Mouse (Mus musculus) brown adipose tissue, adult 24 weeks (tissue): ENCODE measurements at regions not wholly inside any gene's neighbourhood (a gene's known extent, or its start where the extent isn't known, plus 50 kb on each side); places are given as distances from the start of the nearest gene placed in this dataset.

ENCODE experiments used
- H3K27ac ChIP-seq: fragments of 200-500 bp; replicated peaks from 2 replicates; pipeline ENCODE4 v1.5.1; 2012; ENCODE audit warnings: low read depth, mild to moderate bottlenecking, low read length
- H3K4me1 ChIP-seq: fragments of 200-500 bp; 2 replicates; pipeline ENCODE4 v1.6.1; 2012; ENCODE audit warnings: low read length, mixed read lengths; ENCODE audit not compliant: control insufficient read depth, insufficient read depth, insufficient read length
- H3K4me3 ChIP-seq: fragments of 200-500 bp; 2 replicates; pipeline ENCODE4 v1.5.1; 2012; ENCODE audit warnings: low read depth, mild to moderate bottlenecking, low read length, moderate library complexity; ENCODE audit not compliant: insufficient read depth

GRCm38 (mm10) chr15:42311166-42311565 lies 2177.0 kb downstream of the 9330182O14Rik start:
- Histone ChIP-seq H3K4me3 (no peak overlapping the region), H3K4me1 (no peaks in the 10 kb centered on the region), H3K27ac (no peak overlapping the region)

- Histone ChIP-seq H3K4me3 (no peak overlapping the region), H3K4me1 (no peaks in the 10 kb centered on the region), H3K27ac (no peak overlapping the region)
Measured at GRCm38 (mm10) chr15:42320349-42320748, 2186.2 kb downstream of the 9330182O14Rik start.

GRCm38 (mm10) chr15:42322940-42323339 lies 2188.8 kb downstream of the 9330182O14Rik start:
- H3K27ac ChIP-seq = no peak overlapping the region

GRCm38 (mm10) chr15:42325221-42325620 lies 2191.1 kb downstream of the 9330182O14Rik start:
- Histone ChIP-seq H3K4me3 (no peak overlapping the region), H3K4me1 (no peaks in the 10 kb centered on the region; the same call in 1 of the 2 replicates), H3K27ac (no peak overlapping the region)

More at GRCm38 (mm10) chr15:42322940-42323339, 2188.8 kb downstream of the 9330182O14Rik start:
- no peak overlapping the region for H3K4me3 ChIP-seq
- no peaks in the 10 kb centered on the region for H3K4me1 ChIP-seq

- Histone ChIP-seq H3K4me3 (no peak overlapping the region), H3K4me1 (no peaks in the 10 kb centered on the region; the same call in 1 of the 2 replicates), H3K27ac (no peak overlapping the region)
Measured at GRCm38 (mm10) chr15:42328535-42328934, 2194.4 kb downstream of the 9330182O14Rik start.

- H3K27ac ChIP-seq = peak overlapping the region; percentile 66
- no peak overlapping the region for H3K4me3 ChIP-seq
- H3K4me1 ChIP-seq = no peaks in the 10 kb centered on the region; the same call in 1 of the 2 replicates
Measured at GRCm38 (mm10) chr15:42329742-42330141, 2195.6 kb downstream of the 9330182O14Rik start.

- Histone ChIP-seq H3K4me3 (no peak overlapping the region), H3K4me1 (no peaks in the 10 kb centered on the region; the same call in 1 of the 2 replicates)
Measured at GRCm38 (mm10) chr15:42333642-42334041, 2199.5 kb downstream of the 9330182O14Rik start.

GRCm38 (mm10) chr15:42346131-42346530 lies 2212.0 kb downstream of the 9330182O14Rik start:
- Histone ChIP-seq H3K27ac (no peak overlapping the region), H3K4me1 (no peaks in the 10 kb centered on the region)

More at GRCm38 (mm10) chr15:42333642-42334041, 2199.5 kb downstream of the 9330182O14Rik start:
- H3K27ac ChIP-seq = no peak overlapping the region

GRCm38 (mm10) chr15:42361871-42362270 lies 2227.7 kb downstream of the 9330182O14Rik start:
- H3K27ac ChIP-seq = no peak overlapping the region

More at GRCm38 (mm10) chr15:42346131-42346530, 2212.0 kb downstream of the 9330182O14Rik start:
- H3K4me3 ChIP-seq = no peak overlapping the region

GRCm38 (mm10) chr15:42364979-42365378 lies 2230.8 kb downstream of the 9330182O14Rik start:
- 0 out of 2 replicates have a peak, but pooled peaks cover 2% of the 10 kb centered on the region for H3K4me1 ChIP-seq
- H3K27ac ChIP-seq = no peak overlapping the region
- H3K4me3 ChIP-seq = no peak overlapping the region

More at GRCm38 (mm10) chr15:42361871-42362270, 2227.7 kb downstream of the 9330182O14Rik start:
- no peak overlapping the region for H3K4me3 ChIP-seq
- H3K4me1 ChIP-seq = 0 out of 2 replicates have a peak, but pooled peaks cover 2% of the 10 kb centered on the region

- Histone ChIP-seq H3K4me3 (no peak overlapping the region), H3K4me1 (0 out of 2 replicates have a peak, but pooled peaks cover 2% of the 10 kb centered on the region), H3K27ac (no peak overlapping the region)
Measured at GRCm38 (mm10) chr15:42366796-42367195, 2232.6 kb downstream of the 9330182O14Rik start.

- Histone ChIP-seq H3K4me1 (0 out of 2 replicates have a peak, but pooled peaks cover 2% of the 10 kb centered on the region), H3K27ac (no peak overlapping the region), H3K4me3 (no peak overlapping the region)
Measured at GRCm38 (mm10) chr15:42369603-42370002, 2235.4 kb downstream of the 9330182O14Rik start.

GRCm38 (mm10) chr15:42370044-42370443 lies 2235.9 kb downstream of the 9330182O14Rik start:
- Histone ChIP-seq H3K27ac (no peak overlapping the region), H3K4me3 (no peak overlapping the region)

GRCm38 (mm10) chr15:42372704-42373286 lies 2238.6 kb downstream of the 9330182O14Rik start:
- no peak overlapping the region for H3K4me3 ChIP-seq
- no peaks in the 10 kb centered on the region for H3K4me1 ChIP-seq
- no peak overlapping the region for H3K27ac ChIP-seq

More at GRCm38 (mm10) chr15:42370044-42370443, 2235.9 kb downstream of the 9330182O14Rik start:
- 0 out of 2 replicates have a peak, but pooled peaks cover 2% of the 10 kb centered on the region for H3K4me1 ChIP-seq
